Mouse (Mus musculus) hindbrain, postnatal 0 days (tissue): ENCODE measurements around the gene Zbtb46. TPM values are rescaled to one million over a fixed set of nuclear protein-coding genes. Genes with fewer than 3 reads are reported as not detected.
A peak's percentile ranks its signal among the peaks of the same experiment; 100 is the strongest.

Experiments
- ATAC-seq: fragments of 200-750 bp; cut with Nextera tagmentation; 2 replicates; pipeline ENCODE4 v1.8.0; 2017; ENCODE audit warnings: mild to moderate bottlenecking, moderate TSS enrichment, moderate library complexity
- DNase-seq: peaks from one replicate; pipeline ENCODE4 v3.0.0-alpha.2; 2015; ENCODE audit warnings: low spot score
- H3K27ac ChIP-seq: fragments of 300-500 bp; sonication (generic); 2 replicates; pipeline ENCODE4 v1.5.1; 2014; ENCODE audit warnings: mild to moderate bottlenecking
- H3K27me3 ChIP-seq: fragments of 300-500 bp; sonication (generic); 2 replicates; pipeline ENCODE4 v1.6.1; 2014; ENCODE audit warnings: low read length, mixed read lengths; ENCODE audit not compliant: insufficient read depth
- H3K36me3 ChIP-seq: fragments of 300-500 bp; sonication (generic); 2 replicates; pipeline ENCODE4 v1.6.1; 2014; ENCODE audit warnings: low read length, mixed read lengths; ENCODE audit not compliant: insufficient read depth
- H3K4me1 ChIP-seq: fragments of 300-500 bp; sonication (generic); 2 replicates; pipeline ENCODE4 v1.6.1; 2014; ENCODE audit warnings: antibody characterized with exemption, low read length, mixed read lengths; ENCODE audit not compliant: insufficient read depth
- H3K4me2 ChIP-seq: fragments of 300-500 bp; sonication (generic); 2 replicates; pipeline ENCODE4 v1.6.1; 2014; ENCODE audit warnings: low read depth, mild to moderate bottlenecking, low read length, moderate library complexity, mixed read lengths
- H3K4me3 ChIP-seq: fragments of 300-500 bp; sonication (generic); 2 replicates; pipeline ENCODE4 v1.5.1; 2014; ENCODE audit warnings: low read length
- H3K9ac ChIP-seq: fragments of 300-500 bp; sonication (generic); replicated peaks from 2 replicates; pipeline ENCODE4 v1.6.1; 2014; ENCODE audit warnings: mild to moderate bottlenecking, low read length, moderate library complexity, mixed read lengths
- H3K9me3 ChIP-seq: fragments of 300-500 bp; sonication (generic); 2 replicates; pipeline ENCODE4 v1.6.1; 2016; ENCODE audit warnings: low read length, mixed read lengths
- CTCF ChIP-seq: IDR thresholded peaks from 2 replicates; pipeline ENCODE4 v1.5.1; 2016; ENCODE audit warnings: antibody characterized with exemption, control low read depth, low read depth
- WGBS: fragments of 180-500 bp; shearing (Covaris S2); extraction: QIAGEN DNeasy Blood & Tissue Kit; methylation state at CpG from one replicate; pipeline ENCODE4 v1.1.7; 2014; 5-methylcytosine and 5-hydroxymethylcytosine counted together
- polyA plus RNA-seq: library from polyadenylated mRNA; unstranded; fragments of >200 nt; fragmentation: Nextera tagmentation; extraction: Ambion mirVana; gene quantifications from 2 replicates; pipeline ENCODE4 v1.2.1, GENCODE M21; 2015
- total RNA-seq: library from RNA; depleted of rRNA; stranded (reverse); fragments of >200 nt; gene quantifications from 2 replicates; pipeline ENCODE4 v1.2.3, GENCODE M21; 2014

The Zbtb46 gene
- total and polyA plus RNA-seq, 2 experiments from 2014 or later: 19.2 to 29.0 TPM

DNA sequence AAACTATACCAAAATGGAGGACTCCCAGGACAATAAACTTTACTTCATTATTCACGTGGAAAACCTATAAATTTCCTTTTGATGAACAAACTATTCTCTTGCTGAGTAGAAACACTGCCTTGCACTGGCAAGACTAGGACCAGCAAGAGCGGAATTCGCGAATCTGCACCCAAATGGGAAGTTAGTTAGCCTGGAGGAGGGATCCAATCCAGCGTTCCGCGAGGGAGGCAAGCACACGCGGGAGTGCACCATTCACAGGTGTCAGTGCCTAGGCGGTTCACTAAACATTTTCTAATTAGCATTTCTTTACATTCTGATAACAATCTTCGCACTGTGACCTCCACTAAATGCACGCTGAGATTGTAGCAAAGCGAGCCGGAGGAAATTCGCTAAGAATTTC is 1.4 kb downstream of the Zbtb46 start:
- Histone ChIP-seq H3K4me1 (0 out of 2 replicates have a peak, but pooled peaks cover 9% of the 10 kb centered on the region), H3K27ac (no peak overlapping the region), H3K36me3 (no peaks in the 10 kb centered on the region), H3K4me3 (peak overlapping the region; percentile 95), H3K4me2 (peak overlapping the region; percentile 97), H3K27me3 (no peaks in the 10 kb centered on the region), H3K9me3 (no peaks in the 10 kb centered on the region), H3K9ac (peak overlapping the region; percentile 91; the same call in 1 of the 2 replicates)
- ATAC-seq (no peak), DNase-seq (peak; percentile 39)
- TF ChIP-seq CTCF: no peak
- WGBS: 1% methylated on average over 15 of the region's 15 CpGs

- no peak overlapping the region for H3K4me2 ChIP-seq
- H3K9me3 ChIP-seq: no peaks in the 10 kb centered on the region
- no peak for ATAC-seq
- no peaks in the 10 kb centered on the region for H3K27me3 ChIP-seq
- 71% methylated on average over 2 of the region's 2 CpGs for WGBS
- H3K4me1 ChIP-seq: 0 out of 2 replicates have a peak, but pooled peaks cover 9% of the 10 kb centered on the region
- H3K9ac ChIP-seq: no peak overlapping the region
- no peaks in the 10 kb centered on the region for H3K36me3 ChIP-seq
- DNase-seq: no peak
- H3K27ac ChIP-seq: no peak overlapping the region
- H3K4me3 ChIP-seq: no peak overlapping the region
- TF ChIP-seq CTCF: no peak
Measured at GRCm38 (mm10) chr2:181455899-181456298, 3.3 kb downstream of the Zbtb46 start.

DNA sequence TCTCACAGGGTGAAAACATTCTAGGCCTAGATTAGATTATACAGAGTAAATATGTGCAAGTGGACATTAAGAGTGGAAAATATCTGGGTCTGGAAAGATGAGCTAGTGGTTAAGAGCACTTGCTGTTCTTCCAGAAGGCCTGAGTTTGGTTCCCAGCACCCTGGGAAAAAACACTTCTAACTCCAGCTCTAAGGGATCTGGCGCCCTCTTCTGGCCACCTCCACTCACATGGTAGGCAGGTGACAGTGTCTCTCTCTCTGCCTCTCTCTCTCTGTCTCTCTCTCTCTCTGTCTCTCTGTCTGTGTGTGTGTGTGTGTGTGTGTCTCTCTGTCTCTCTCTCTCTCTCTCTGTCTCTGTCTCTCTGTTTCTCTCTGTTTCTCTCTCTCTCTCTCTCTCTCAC is 6.0 kb downstream of the Zbtb46 start:
- WGBS: 76% methylated on average over 1 of the region's 1 CpGs
- Histone ChIP-seq H3K9me3 (no peaks in the 10 kb centered on the region), H3K4me1 (0 out of 2 replicates have a peak, but pooled peaks cover 4% of the 10 kb centered on the region), H3K9ac (no peak overlapping the region), H3K4me3 (no peak overlapping the region), H3K4me2 (no peak overlapping the region), H3K36me3 (no peaks in the 10 kb centered on the region), H3K27ac (no peak overlapping the region), H3K27me3 (no peaks in the 10 kb centered on the region)
- no peak for TF ChIP-seq CTCF
- ATAC-seq (no peak), DNase-seq (no peak)

GRCm38 (mm10) chr2:181452181-181452580 is 7.0 kb downstream of the Zbtb46 start:
- Histone ChIP-seq H3K27ac (no peak overlapping the region), H3K9me3 (no peaks in the 10 kb centered on the region), H3K4me2 (no peak overlapping the region), H3K4me3 (no peak overlapping the region), H3K36me3 (no peaks in the 10 kb centered on the region), H3K27me3 (no peaks in the 10 kb centered on the region), H3K9ac (no peak overlapping the region), H3K4me1 (0 out of 2 replicates have a peak, but pooled peaks cover 4% of the 10 kb centered on the region)
- WGBS: 67% methylated on average over 4 of the region's 4 CpGs
- DNase-seq: no peak
- no peak for TF ChIP-seq CTCF
- no peak for ATAC-seq

DNA sequence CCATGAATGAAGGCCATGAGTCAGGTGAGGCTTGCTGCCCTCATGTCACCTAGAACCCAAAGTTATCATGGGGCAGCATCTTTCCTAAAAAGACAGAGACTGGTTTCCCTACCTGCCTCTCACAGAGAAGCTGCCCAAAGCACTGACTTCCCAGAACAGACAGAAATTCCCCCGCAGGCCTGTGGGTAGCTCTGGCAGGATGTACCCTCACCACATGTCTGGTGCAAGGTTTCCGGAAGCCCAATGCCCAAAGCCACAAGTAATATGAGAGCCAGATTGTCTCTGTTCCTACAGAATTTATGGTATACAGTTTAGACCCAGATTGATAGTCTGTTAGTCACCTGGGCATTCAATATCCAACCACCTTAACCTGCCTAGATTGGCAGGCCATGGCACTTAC is 16.2 kb downstream of the Zbtb46 start:
- Histone ChIP-seq H3K4me2 (no peak overlapping the region), H3K36me3 (no peaks in the 10 kb centered on the region), H3K4me1 (no peaks in the 10 kb centered on the region), H3K9ac (no peak overlapping the region), H3K9me3 (no peaks in the 10 kb centered on the region), H3K4me3 (no peak overlapping the region), H3K27me3 (no peaks in the 10 kb centered on the region), H3K27ac (no peak overlapping the region)
- WGBS: 95% methylated on average over 2 of the region's 2 CpGs
- TF ChIP-seq CTCF: no peak
- ATAC-seq (no peak), DNase-seq (no peak)

DNA sequence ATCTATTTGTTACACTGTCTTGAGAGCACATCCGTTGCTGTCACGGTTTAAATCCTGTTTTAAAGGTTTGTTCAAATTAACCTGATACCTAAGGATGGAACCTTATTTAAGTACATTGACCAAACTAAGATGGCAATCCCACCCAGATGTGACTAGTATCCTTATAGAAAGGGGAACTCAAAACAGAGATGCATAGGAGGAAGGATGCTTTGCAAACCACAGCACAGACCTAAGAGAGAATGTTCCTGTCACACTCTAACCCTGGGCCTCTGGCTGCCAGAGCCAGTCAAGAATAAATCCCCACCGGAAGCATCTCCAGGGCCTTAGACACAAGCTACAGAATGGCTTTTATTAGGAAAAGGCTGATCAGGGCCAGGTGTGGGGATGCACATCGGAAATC is 21.1 kb downstream of the Zbtb46 start:
- H3K4me1 ChIP-seq: no peaks in the 10 kb centered on the region
- H3K4me3 ChIP-seq: no peak overlapping the region
- no peak overlapping the region for H3K27ac ChIP-seq
- H3K9ac ChIP-seq: no peak overlapping the region
- no peak for DNase-seq
- H3K27me3 ChIP-seq: no peaks in the 10 kb centered on the region
- TF ChIP-seq CTCF: no peak
- H3K4me2 ChIP-seq: no peak overlapping the region
- H3K9me3 ChIP-seq: no peaks in the 10 kb centered on the region
- H3K36me3 ChIP-seq: no peaks in the 10 kb centered on the region
- whole genome bisulfite sequencing: 89% methylated on average over 4 of the region's 4 CpGs
- no peak for ATAC-seq

DNA sequence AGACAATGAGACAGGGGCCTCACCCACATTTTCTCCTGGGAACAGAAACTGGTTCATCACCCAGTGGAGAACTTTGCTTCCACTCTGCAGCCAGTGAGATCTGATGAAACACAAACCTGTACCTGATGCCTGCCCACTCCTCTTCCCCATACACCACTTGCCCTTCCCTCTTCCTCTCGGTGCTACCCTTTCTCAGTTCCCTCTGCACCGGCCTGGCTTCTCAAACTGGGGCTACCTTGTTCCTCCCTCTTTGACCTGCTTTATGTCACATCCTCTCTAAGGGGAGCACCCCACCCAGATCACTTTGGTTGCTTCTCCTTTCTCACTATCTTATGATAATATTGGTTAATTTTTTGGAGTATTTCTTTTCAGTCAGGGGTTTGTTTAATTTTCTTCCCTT is 23.0 kb downstream of the Zbtb46 start:
- WGBS: 93% methylated on average over 2 of the region's 2 CpGs
- no peak overlapping the region for H3K27ac ChIP-seq
- DNase-seq (no peak), ATAC-seq (no peak)
- H3K9ac ChIP-seq: no peak overlapping the region
- no peak overlapping the region for H3K4me3 ChIP-seq
- H3K9me3 ChIP-seq: no peaks in the 10 kb centered on the region
- no peak for TF ChIP-seq CTCF
- H3K4me2 ChIP-seq: no peak overlapping the region
- H3K27me3 ChIP-seq: no peaks in the 10 kb centered on the region
- no peaks in the 10 kb centered on the region for H3K36me3 ChIP-seq
- no peaks in the 10 kb centered on the region for H3K4me1 ChIP-seq
